Comparison of ENCODE assay signal across 13 mouse cellular contexts in genomic region chr5:138788481-138789211, GRCm38 (mm10). TPM values are rescaled to one million over a fixed set of nuclear protein-coding genes. Genes with fewer than 3 reads are reported as not detected.
DNase-seq lines count a peak whose midpoint lies in the region; ATAC-seq and TF ChIP-seq lines count a peak whose summit lies in the region.
"Had no signal": no experiment of that assay in that cellular context is flagged by ENCODE, and none has a peak within 500 bp of the region (broad histone marks: within the 10 kb centered on the region; RNA-seq: fewer than 3 reads in every experiment).

No protein-coding gene starts in this region.

- no peak for ATAC-seq in heart, embryonic 11.5 days (replicated peaks; ENCODE audit: insufficient number of reproducible peaks, low FRiP score, low TSS enrichment)
- ATAC-seq: intestine, postnatal 0 days had no signal

- no peak overlapping the region for H3K9ac ChIP-seq in heart, embryonic 11.5 days (ENCODE audit: low read depth, low read length)

- H3K4me2 ChIP-seq in heart, embryonic 11.5 days, result no peak overlapping the region

- no peaks in the 10 kb centered on the region for H3K9me3 ChIP-seq in heart, embryonic 11.5 days (replicated peaks; ENCODE audit: control insufficient read depth, low read length)

- H3K4me1 ChIP-seq in olfactory bulb, adult 2 months (ENCODE audit: control insufficient read depth, insufficient read depth, low read length), result peaks cover 65% of the 10 kb centered on the region
- H3K4me1 ChIP-seq in heart, embryonic 11.5 days (ENCODE audit: control insufficient read depth, insufficient read depth, low read length), result peaks cover 9% of the 10 kb centered on the region

- no peak overlapping the region for H3K4me3 ChIP-seq in olfactory bulb, adult 2 months (ENCODE audit: insufficient read depth, low read depth, low read length)
- H3K4me3 ChIP-seq in heart, embryonic 11.5 days (ENCODE audit: low read depth, low read length), result no peak overlapping the region

- TF ChIP-seq CTCF in olfactory bulb, adult 2 months (IDR thresholded peaks at IDR 0.05; ENCODE audit: insufficient read depth, low read depth, low read length), result no peak

- H3K36me3 ChIP-seq in heart, embryonic 11.5 days (ENCODE audit: control insufficient read depth, insufficient read depth, low read length), result no peaks in the 10 kb centered on the region

- H3K27ac ChIP-seq in olfactory bulb, adult 2 months (ENCODE audit: insufficient read depth, low read depth, low read length), result peak overlapping the region; percentile 56
- no peak overlapping the region for H3K27ac ChIP-seq in heart, embryonic 11.5 days (ENCODE audit: low read depth, low read length)

- 0 out of 2 replicates have a peak, but pooled peaks cover 3% of the 10 kb centered on the region for H3K27me3 ChIP-seq in heart, embryonic 11.5 days (ENCODE audit: control insufficient read depth, insufficient read depth, low read length)

- WGBS in olfactory bulb, adult 2 months, result 21% methylated on average over 11 of the region's 11 CpGs
- WGBS in heart, embryonic 11.5 days (ENCODE audit: insufficient replicate concordance), result 60% methylated on average over 11 of the region's 11 CpGs

- peak; percentile 16 for DNase-seq in adrenal gland, adult 2 months
- DNase-seq in adrenal gland, adult 8-10 months, result no peak
- peak; percentile 23 for DNase-seq in layer of hippocampus, adult 11-12 months (ENCODE audit: low spot score)
- DNase-seq in layer of hippocampus, adult 9-10 months (ENCODE audit: low spot score), result no peak
- DNase-seq in right cerebral cortex, adult 18-20 months, result peak; percentile 30
- DNase-seq in right cerebral cortex, adult 2 months (ENCODE audit: low spot score in 2 of 2), result no peak
- DNase-seq: thymus, postnatal 4 days had no signal

- no peak for TF ChIP-seq POLR2A in olfactory bulb, adult 2 months (IDR thresholded peaks at IDR 0.05; ENCODE audit: insufficient read depth, low read depth, low read length)

RNA-seq across cellular contexts. Expression of gene Gm5294, which starts 31.2 kb away (rescaled TPM):
- not detected for total RNA-seq in adrenal gland, adult 2 months (2021)
- polyA plus RNA-seq in adrenal gland, adult 2 months (2012; rRNA removed), result 0.18 TPM in 1 of 2 replicates, not detected in the other
- not detected for total RNA-seq in adrenal gland, adult 8-10 months (2022)
- not detected in 2 replicates for polyA plus RNA-seq in olfactory bulb, adult 2 months (2012; ENCODE audit: insufficient read depth, insufficient read length, low replicate concordance, missing spikeins)
- polyA plus RNA-seq in heart, embryonic 11.5 days (2014; fragmentation: Nextera tagmentation; extraction: Ambion mirVana), result not detected in 2 replicates
- total RNA-seq: gastrocnemius, adult 8-10 months; left cerebral cortex, postnatal 25 days had no signal
- polyA plus RNA-seq: intestine, postnatal 0 days; liver, embryonic 16.5 days had no signal

RNA-seq across cellular contexts. Expression of gene Fam20c, which starts 34.3 kb away (rescaled TPM):
- 10 to 100 TPM in 1 of 2 experiments, 1 to 10 TPM in 1; 8.4 to 20.5 TPM for total RNA-seq in adrenal gland, adult 2 months (2021)
- 37.7 and 39.7 TPM in 2 replicates for polyA plus RNA-seq in adrenal gland, adult 2 months (2012; rRNA removed)
- 10 to 100 TPM; 12.4 to 43.6 (median 20.6) TPM for total RNA-seq in adrenal gland, adult 8-10 months (2022)
- not detected in 2 replicates for polyA plus RNA-seq in olfactory bulb, adult 2 months (2012; ENCODE audit: insufficient read depth, insufficient read length, low replicate concordance, missing spikeins)
- polyA plus RNA-seq in heart, embryonic 11.5 days (2014; fragmentation: Nextera tagmentation; extraction: Ambion mirVana), result 3.0 and 3.7 TPM in 2 replicates

Comparison
In these comparisons a context has a peak if more than half of its experiments do, and no peak if none do; other contexts are left out.
1. DNase-seq: peak in adrenal gland, adult 2 months (single experiment), layer of hippocampus, adult 11-12 months (single experiment) and right cerebral cortex, adult 18-20 months (single experiment); none in adrenal gland, adult 8-10 months (single experiment), layer of hippocampus, adult 9-10 months (single experiment) and right cerebral cortex, adult 2 months (0 of 2).